ENCODE assay signal across 8 mouse cellular contexts in the genomic region with DNA sequence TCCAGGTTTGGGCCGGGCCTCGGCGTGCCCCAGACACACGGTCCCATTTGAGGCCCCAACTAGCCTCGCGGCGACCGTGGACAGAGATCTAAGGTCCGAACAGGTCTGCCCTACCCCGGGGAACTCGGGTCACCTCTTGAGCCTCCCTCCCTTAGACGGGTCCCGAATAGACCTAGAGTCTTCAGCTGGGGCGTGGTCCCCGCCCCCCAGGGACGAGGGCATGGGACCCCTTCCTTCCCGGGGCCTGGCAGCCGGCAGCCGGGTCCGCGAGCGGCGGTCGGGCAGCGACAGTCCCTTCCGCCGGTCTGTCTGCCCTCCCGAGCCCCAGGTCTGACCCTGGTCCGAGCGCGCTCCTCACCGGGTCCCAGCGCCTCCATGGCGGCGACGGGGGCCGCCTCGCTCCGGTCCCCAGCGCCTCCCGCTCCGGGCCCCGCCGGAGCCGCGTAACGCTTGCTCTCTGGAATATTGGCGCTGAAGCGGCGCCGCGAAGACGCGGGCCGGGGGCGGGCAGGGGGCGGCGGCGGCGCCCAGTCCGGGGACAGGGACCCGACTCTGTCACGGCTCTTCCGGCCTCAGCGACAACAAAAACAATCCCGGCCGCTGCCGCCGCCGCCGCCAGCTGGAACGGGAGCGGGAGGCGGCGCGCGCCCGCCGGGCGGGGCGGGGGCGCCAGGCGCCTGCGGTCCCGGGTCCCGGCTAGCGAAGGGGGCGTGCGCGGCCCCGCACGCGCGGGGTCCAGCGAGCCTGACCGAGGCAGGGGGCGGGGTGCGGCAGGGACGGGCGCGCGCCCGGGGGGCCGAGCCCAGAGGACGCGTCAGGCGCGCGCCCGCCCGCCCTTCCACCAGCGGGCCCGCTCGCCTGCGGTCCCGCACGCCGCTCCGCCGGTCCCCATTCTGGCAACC. TPM values are rescaled to one million over a fixed set of nuclear protein-coding genes. Genes with fewer than 3 reads are reported as not detected.
DNase-seq lines count a peak whose midpoint lies in the region; ATAC-seq and TF ChIP-seq lines count a peak whose summit lies in the region.

A gene (minus strand): TSS at position 646 of the 902 bp plus-strand sequence.

- H3K27ac ChIP-seq in embryonic facial prominence, embryonic 12.5 days, result no peak within 1 kb of the TSS
- peak within 1 kb of the TSS; percentile 57 for H3K27ac ChIP-seq in heart, adult 2 months
- 0 out of 2 replicates have a peak within 1 kb of the TSS, but pooled peaks have one; percentile 38 for H3K27ac ChIP-seq in limb, embryonic 15.5 days
- peak within 1 kb of the TSS; percentile 90 for H3K27ac ChIP-seq in midbrain, embryonic 13.5 days

- under 1% methylated on average over 97 of the region's 120 CpGs for WGBS in embryonic facial prominence, embryonic 12.5 days
- WGBS in heart, adult 2 months, result 2% methylated on average over 102 of the region's 120 CpGs
- under 1% methylated on average over 83 of the region's 120 CpGs for WGBS in limb, embryonic 15.5 days
- WGBS in midbrain, embryonic 13.5 days, result under 1% methylated on average over 110 of the region's 120 CpGs

- ATAC-seq in embryonic facial prominence, embryonic 12.5 days (ENCODE audit: insufficient number of reproducible peaks, insufficient read depth, low FRiP score, low TSS enrichment), result peak; percentile 83
- ATAC-seq in limb, embryonic 15.5 days (ENCODE audit: insufficient number of reproducible peaks, low FRiP score, low TSS enrichment, low read depth), result peak; percentile 79
- ATAC-seq in midbrain, embryonic 13.5 days, result peak; percentile 95

- H3K36me3 ChIP-seq in embryonic facial prominence, embryonic 12.5 days, result no peaks in the 10 kb centered on the region
- H3K36me3 ChIP-seq in heart, adult 2 months (ENCODE audit: control insufficient read depth, insufficient read depth, low read length), result peaks cover 2% of the 10 kb centered on the region
- H3K36me3 ChIP-seq in limb, embryonic 15.5 days, result no peaks in the 10 kb centered on the region
- no peaks in the 10 kb centered on the region for H3K36me3 ChIP-seq in midbrain, embryonic 13.5 days

- TF ChIP-seq CTCF in heart, adult 2 months (IDR thresholded peaks at IDR 0.05), result no peak

- H3K4me2 ChIP-seq in embryonic facial prominence, embryonic 12.5 days (replicated peaks), result peak within 1 kb of the TSS; percentile 85
- H3K4me2 ChIP-seq in limb, embryonic 15.5 days, result peak within 1 kb of the TSS; percentile 90
- H3K4me2 ChIP-seq in midbrain, embryonic 13.5 days (replicated peaks), result peak within 1 kb of the TSS; percentile 88

- H3K79me2 ChIP-seq in heart, adult 2 months (replicated peaks; ENCODE audit: control insufficient read depth, insufficient read depth, low read length), result no peaks in the 10 kb centered on the region

- 0 out of 2 replicates have a peak, but pooled peaks have one; percentile 32 for TF ChIP-seq POLR2A in heart, adult 2 months (IDR thresholded peaks at IDR 0.05; ENCODE audit: insufficient read depth, low read depth, low read length)

- H3K27me3 ChIP-seq in embryonic facial prominence, embryonic 12.5 days, result 0 out of 2 replicates have a peak, but pooled peaks cover 5% of the 10 kb centered on the region
- no peaks in the 10 kb centered on the region; the same call in 1 of the 2 replicates for H3K27me3 ChIP-seq in heart, adult 2 months (ENCODE audit: control insufficient read depth, insufficient read depth, low read length)
- no peaks in the 10 kb centered on the region for H3K27me3 ChIP-seq in limb, embryonic 15.5 days
- H3K27me3 ChIP-seq in midbrain, embryonic 13.5 days, result 0 out of 2 replicates have a peak, but pooled peaks cover 3% of the 10 kb centered on the region

- TF ChIP-seq EP300 in heart, adult 2 months (IDR thresholded peaks at IDR 0.05; ENCODE audit: insufficient read depth, low read depth, low read length), result no peak

- H3K4me1 ChIP-seq in embryonic facial prominence, embryonic 12.5 days, result no peaks in the 10 kb centered on the region
- peaks cover 4% of the 10 kb centered on the region for H3K4me1 ChIP-seq in heart, adult 2 months (ENCODE audit: control insufficient read depth, insufficient read depth, low read length)
- peaks cover 8% of the 10 kb centered on the region for H3K4me1 ChIP-seq in limb, embryonic 15.5 days
- peaks cover 16% of the 10 kb centered on the region for H3K4me1 ChIP-seq in midbrain, embryonic 13.5 days (replicated peaks)

- intact Hi-C loops in heart, adult 2 months (cut with DNase I), result no loop called here

- peak; percentile 10 for DNase-seq in 3134 (ENCODE audit: extremely low read depth, insufficient read length, low spot score)
- DNase-seq in adrenal gland, postnatal 14 days, result peak; percentile 83
- peak; percentile 72 to 77 for DNase-seq in heart, adult 2 months
- DNase-seq in kidney, adult 18-20 months, result peak; percentile 46
- DNase-seq in spleen, postnatal 4 days (ENCODE audit: low spot score in 2 of 2), result peak; percentile 31 to 67

- peak within 1 kb of the TSS; percentile 81 for H3K4me3 ChIP-seq in embryonic facial prominence, embryonic 12.5 days
- H3K4me3 ChIP-seq in heart, adult 2 months, result peak within 1 kb of the TSS; percentile 77
- peak within 1 kb of the TSS; percentile 88 for H3K4me3 ChIP-seq in limb, embryonic 15.5 days
- peak within 1 kb of the TSS; percentile 94 for H3K4me3 ChIP-seq in midbrain, embryonic 13.5 days (replicated peaks)

- peak within 1 kb of the TSS; percentile 82 for H3K9ac ChIP-seq in embryonic facial prominence, embryonic 12.5 days
- H3K9ac ChIP-seq in heart, adult 2 months (ENCODE audit: low read depth, low read length), result peak within 1 kb of the TSS; percentile 99
- H3K9ac ChIP-seq in limb, embryonic 15.5 days, result peak within 1 kb of the TSS; percentile 76
- H3K9ac ChIP-seq in midbrain, embryonic 13.5 days (replicated peaks), result peak within 1 kb of the TSS; percentile 97

- H3K9me3 ChIP-seq in embryonic facial prominence, embryonic 12.5 days, result no peaks in the 10 kb centered on the region
- no peaks in the 10 kb centered on the region for H3K9me3 ChIP-seq in limb, embryonic 15.5 days
- no peaks in the 10 kb centered on the region for H3K9me3 ChIP-seq in midbrain, embryonic 13.5 days

RNA-seq across cellular contexts. Expression of the gene that starts here (rescaled TPM):
- total RNA-seq in adrenal gland, postnatal 14 days (2021), result 4.3 and 5.9 TPM in 2 replicates
- 3.2 and 4.1 TPM in 2 replicates for polyA plus RNA-seq in embryonic facial prominence, embryonic 12.5 days (2016; fragmentation: Nextera tagmentation; extraction: Ambion mirVana)
- total RNA-seq in heart, adult 2 months (2021), result 10 to 100 TPM in 1 of 2 experiments, 1 to 10 TPM in 1; 9.6 to 11.7 TPM
- 2.2 and 4.2 TPM in 2 replicates for polyA plus RNA-seq in heart, adult 2 months (2012; rRNA removed)
- 1.9 and 3.3 TPM in 2 replicates for polyA plus RNA-seq in limb, embryonic 15.5 days (2015; fragmentation: Nextera tagmentation; extraction: Ambion mirVana)
- polyA plus RNA-seq in midbrain, embryonic 13.5 days (2015; fragmentation: Nextera tagmentation; extraction: Ambion mirVana), result 10.2 and 10.4 TPM in 2 replicates

Comparison
In these comparisons a context has a peak if more than half of its experiments do, and no peak if none do; other contexts are left out.
1. DNase-seq: peak in every context shown above with its lines; median percentile 83 in adrenal gland, postnatal 14 days; 74 in heart, adult 2 months; 49 in spleen, postnatal 4 days; 46 in kidney, adult 18-20 months; 10 in 3134.